Mouse (Mus musculus) MEL (cell line): Measurements from ENCODE around the gene Rspo1. TPM values are rescaled to one million over a fixed set of nuclear protein-coding genes. Genes with fewer than 3 reads are reported as not detected.

Source experiments
- DNase-seq: peaks from one replicate; pipeline ENCODE4 v3.0.0; 2011; ENCODE audit warnings: low read depth, low spot score
- H3K27ac ChIP-seq: 2 replicates; pipeline ENCODE4 v1.5.1; 2012; ENCODE audit warnings: low read depth, mild to moderate bottlenecking, control low read depth, low read length, moderate library complexity; ENCODE audit not compliant: control insufficient read depth
- H3K27me3 ChIP-seq, 2 experiments: fragments of 150-350 bp in 1 of 2; sonication (generic) in 1 of 2; 2 replicates each; pipeline ENCODE4 v1.6.1; 2012; ENCODE audit warnings: low read length in 2 of 2, mild to moderate bottlenecking in 2 of 2, improper control_type of control experiment in 1 of 2, moderate library complexity in 1 of 2; ENCODE audit not compliant: insufficient read depth in 2 of 2, control insufficient read depth in 1 of 2
- H3K36me3 ChIP-seq, 2 experiments: 2 replicates each; pipeline ENCODE4 v1.6.1; 2012 to 2014; ENCODE audit warnings: low read length in 2 of 2, improper control_type of control experiment in 1 of 2, inconsistent platforms in 1 of 2, mild to moderate bottlenecking in 1 of 2; ENCODE audit not compliant: insufficient read depth in 2 of 2, control insufficient read depth in 1 of 2
- H3K4me1 ChIP-seq, 2 experiments: fragments of 150-350 bp in 1 of 2; sonication (generic) in 1 of 2; 2 replicates each; pipeline ENCODE4 v1.6.1; 2012; ENCODE audit warnings: low read length in 2 of 2, improper control_type of control experiment in 1 of 2, mild to moderate bottlenecking in 1 of 2; ENCODE audit not compliant: insufficient read depth in 2 of 2, control insufficient read depth in 1 of 2
- H3K4me3 ChIP-seq, 2 experiments: fragments of 150-350 bp in 1 of 2; sonication (generic) in 1 of 2; 2 replicates each; pipeline ENCODE4 v1.5.1; 2012; ENCODE audit warnings: low read depth in 2 of 2, low read length in 2 of 2, mild to moderate bottlenecking in 2 of 2, moderate library complexity in 2 of 2, control low read depth in 1 of 2, improper control_type of control experiment in 1 of 2; ENCODE audit not compliant: control insufficient read depth in 1 of 2, insufficient read depth in 1 of 2
- H3K79me2 ChIP-seq: 2 replicates; pipeline ENCODE4 v1.6.1; 2012; ENCODE audit warnings: mild to moderate bottlenecking, low read length, moderate library complexity; ENCODE audit not compliant: control insufficient read depth, poor library complexity, insufficient read depth
- H3K9ac ChIP-seq: 2 replicates; pipeline ENCODE4 v1.6.1; 2012; ENCODE audit warnings: low read depth, mild to moderate bottlenecking, control low read depth, low read length, moderate library complexity; ENCODE audit not compliant: control insufficient read depth, poor library complexity, severe bottlenecking
- H3K9me3 ChIP-seq: fragments of 150-350 bp; sonication (generic); replicated peaks from 2 replicates; pipeline ENCODE4 v1.6.1; 2012; ENCODE audit warnings: mild to moderate bottlenecking, low read length, improper control_type of control experiment, moderate library complexity; ENCODE audit not compliant: insufficient read depth
- CHD1 ChIP-seq: IDR thresholded peaks from 2 replicates; pipeline ENCODE4 v1.6.1; 2012; ENCODE audit warnings: low read depth, mild to moderate bottlenecking, inconsistent platforms, low read length, improper control_type of control experiment
- CTCF ChIP-seq, 3 experiments: IDR thresholded peaks in 2 of 3; conservative IDR thresholded peaks in 1 of 3; 2 replicates each; pipeline ENCODE4 v1.5.1; 2011 to 2012; ENCODE audit warnings: low read length in 3 of 3, low read depth in 2 of 3, mild to moderate bottlenecking in 2 of 3, improper control_type of control experiment in 1 of 3, inconsistent platforms in 1 of 3, mixed read lengths in 1 of 3, moderate library complexity in 1 of 3; ENCODE audit not compliant: control insufficient read depth in 1 of 3, insufficient read depth in 1 of 3, poor library complexity in 1 of 3, severe bottlenecking in 1 of 3
- E2F4 ChIP-seq: IDR thresholded peaks from 2 replicates; pipeline ENCODE4 v1.6.1; 2011; ENCODE audit warnings: low read depth, low read length, improper control_type of control experiment, borderline replicate concordance
- ELF1 ChIP-seq: IDR thresholded peaks from 2 replicates; pipeline ENCODE4 v1.6.1; 2014; ENCODE audit warnings: low read depth, mild to moderate bottlenecking, inconsistent platforms, low read length, improper control_type of control experiment, moderate library complexity
- EP300 ChIP-seq, 2 experiments: IDR thresholded peaks; 2 replicates each; pipeline ENCODE4 v1.6.1; 2011; ENCODE audit warnings: improper control_type of control experiment in 2 of 2, low read length in 2 of 2, low read depth in 1 of 2, mild to moderate bottlenecking in 1 of 2
- ETS1 ChIP-seq: IDR thresholded peaks from 2 replicates; pipeline ENCODE4 v1.6.1; 2012; ENCODE audit warnings: low read depth, mild to moderate bottlenecking, inconsistent platforms, low read length, improper control_type of control experiment, moderate library complexity
- GATA1 ChIP-seq: IDR thresholded peaks from 2 replicates; pipeline ENCODE4 v1.6.1; 2011; ENCODE audit warnings: low read depth, low read length, improper control_type of control experiment
- JUND ChIP-seq: IDR thresholded peaks from 2 replicates; pipeline ENCODE4 v1.6.1; 2011; ENCODE audit warnings: low read depth, mild to moderate bottlenecking, improper control_type of control experiment, low read length
- MAZ ChIP-seq: IDR thresholded peaks from 2 replicates; pipeline ENCODE4 v1.6.1; 2012; ENCODE audit warnings: low read depth, mild to moderate bottlenecking, inconsistent platforms, low read length, improper control_type of control experiment
- MXI1 ChIP-seq: IDR thresholded peaks from 2 replicates; pipeline ENCODE4 v1.6.1; 2011; ENCODE audit warnings: mild to moderate bottlenecking, low read depth, low read length, improper control_type of control experiment
- RCOR1 ChIP-seq: IDR thresholded peaks from 2 replicates; pipeline ENCODE4 v1.6.1; 2012; ENCODE audit warnings: low read depth, mild to moderate bottlenecking, inconsistent platforms, low read length, improper control_type of control experiment
- SIN3A ChIP-seq: IDR thresholded peaks from 2 replicates; pipeline ENCODE4 v1.6.1; 2012; ENCODE audit warnings: low read length, improper control_type of control experiment, inconsistent platforms
- SMC3 ChIP-seq: IDR thresholded peaks from 2 replicates; pipeline ENCODE4 v1.6.1; 2011; ENCODE audit warnings: low read depth, low read length, improper control_type of control experiment
- UBTF ChIP-seq: IDR thresholded peaks from 2 replicates; pipeline ENCODE4 v1.6.1; 2012; ENCODE audit warnings: low read depth, mild to moderate bottlenecking, inconsistent platforms, low read length, improper control_type of control experiment, moderate library complexity, borderline replicate concordance; ENCODE audit not compliant: insufficient read depth
- USF1 ChIP-seq: IDR thresholded peaks from 2 replicates; pipeline ENCODE4 v1.6.1; 2014; ENCODE audit warnings: low read depth, mild to moderate bottlenecking, inconsistent platforms, low read length, improper control_type of control experiment, moderate library complexity
- USF2 ChIP-seq, 2 experiments: IDR thresholded peaks; 2 replicates each; pipeline ENCODE4 v1.6.1; 2011 to 2012; ENCODE audit warnings: improper control_type of control experiment in 2 of 2, low read length in 2 of 2, borderline replicate concordance in 1 of 2, inconsistent platforms in 1 of 2, low read depth in 1 of 2, mild to moderate bottlenecking in 1 of 2; ENCODE audit not compliant: insufficient read depth in 1 of 2
- ZC3H11A ChIP-seq: IDR thresholded peaks from 2 replicates; pipeline ENCODE4 v1.6.1; 2012; ENCODE audit warnings: low read depth, mild to moderate bottlenecking, inconsistent platforms, low read length, improper control_type of control experiment
- polyA plus RNA-seq, 2 experiments: library from polyadenylated mRNA; stranded (reverse) in 1 of 2; unstranded in 1 of 2; fragments of >175 nt in 1 of 2; fragments of >200 nt in 1 of 2; gene quantifications; 2 replicates each; pipeline versions ENCODE4 v1.2.1 to v1.2.4; 2012; ENCODE audit warnings: low replicate concordance in 2 of 2, low read depth in 1 of 2; ENCODE audit not compliant: insufficient read length in 2 of 2, insufficient read depth in 1 of 2, missing spikeins in 1 of 2
- total RNA-seq: library from RNA; depleted of rRNA; stranded (reverse); fragments of 300-350 nt; gene quantifications from 2 replicates; pipeline ENCODE4 v1.2.3, GENCODE M21; 2012

The Rspo1 gene
- total and polyA plus RNA-seq, 3 experiments, result not detected

DNA sequence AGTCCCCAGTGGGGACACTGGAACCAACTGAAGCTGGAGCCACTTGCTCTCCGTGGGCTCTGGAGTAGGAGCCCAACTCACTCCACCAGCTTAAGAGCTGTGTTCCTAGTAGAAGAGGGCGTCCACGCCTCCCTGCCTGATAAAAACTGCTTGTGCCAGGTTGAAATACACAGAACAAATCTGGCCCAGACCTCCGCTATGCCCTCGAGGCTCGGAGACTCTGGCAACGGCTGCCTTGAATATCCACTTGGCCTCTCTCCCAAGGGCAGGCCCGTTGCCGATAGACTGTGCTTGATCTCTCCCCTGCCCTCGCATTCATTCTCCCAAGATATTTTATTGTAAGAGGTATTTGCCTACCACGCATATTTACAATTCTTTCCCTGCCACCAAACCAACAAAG lies 31.2 kb downstream of the Rspo1 start:
- Histone ChIP-seq H3K79me2 (no peaks in the 10 kb centered on the region), H3K27ac (no peak overlapping the region), H3K36me3 (no peaks in the 10 kb centered on the region), H3K27me3 (peaks cover 5 to 7% of the 10 kb centered on the region in 2 experiments; a peak in 3 of 4 replicates), H3K4me3 (no peak overlapping the region), H3K4me1 (no peaks in the 10 kb centered on the region), H3K9me3 (no peaks in the 10 kb centered on the region), H3K9ac (no peak overlapping the region)
- TF ChIP-seq MXI1 (no peak), JUND (no peak), SIN3A (no peak), USF1 (no peak), MAZ (no peak)
- no peak for DNase-seq

DNA sequence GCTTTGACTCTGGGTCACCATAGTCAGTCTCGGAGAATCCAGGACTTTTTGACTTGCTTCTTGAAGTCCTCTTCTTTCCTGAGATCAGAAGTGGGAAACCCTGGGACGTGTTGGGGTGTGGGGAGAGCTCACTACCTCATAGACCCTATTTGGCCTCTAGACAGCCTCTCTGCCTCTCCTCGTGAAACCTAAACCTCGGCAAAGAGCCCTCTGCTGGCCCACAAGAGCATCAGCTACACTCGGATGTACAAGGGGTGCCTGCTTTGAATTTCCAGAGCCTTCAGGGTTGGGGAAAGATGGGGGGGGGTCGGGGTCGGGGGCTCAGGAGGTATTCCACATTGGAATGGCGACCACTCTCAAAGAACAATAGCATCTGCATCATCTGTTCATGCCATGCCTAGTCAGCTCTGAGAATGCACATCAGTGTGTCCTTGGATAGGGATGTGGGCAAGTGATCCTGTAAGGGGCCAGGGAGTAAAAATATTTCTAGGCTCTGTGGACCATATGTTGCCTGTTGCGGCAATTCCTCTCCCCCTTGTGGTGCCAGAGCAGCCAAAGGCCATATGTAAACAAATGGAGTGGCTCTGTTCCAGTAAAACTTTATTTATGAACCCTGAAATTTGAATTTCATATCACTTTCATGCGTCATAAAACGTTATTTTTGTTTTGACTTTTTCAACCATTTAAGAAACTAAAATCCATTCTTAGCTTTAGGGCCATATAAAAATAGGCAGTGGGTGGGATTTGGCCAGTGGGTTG lies 34.7 kb downstream of the Rspo1 start:
- TF ChIP-seq USF1, result no peak
- no peak for TF ChIP-seq CHD1
- no peak for TF ChIP-seq E2F4
- peak; percentile 35 for TF ChIP-seq SMC3
- TF ChIP-seq USF2 (IDR thresholded peaks at IDR 0.05; ENCODE audit: borderline replicate concordance in 1 of 2, insufficient read depth in 1 of 2, low read depth in 1 of 2, low read length in 2 of 2), result no peak
- no peak for TF ChIP-seq ELF1
- no peak for TF ChIP-seq GATA1
- peak in 2 of 3 experiments; percentile 39 to 49; a peak in 4 of 6 replicates for TF ChIP-seq CTCF (IDR thresholded peaks at IDR 0.05 in 2 of 3, conservative IDR thresholded peaks at IDR 0.05 in 1 of 3; ENCODE audit: control insufficient read depth in 1 of 3, insufficient read depth in 1 of 3, low read depth in 2 of 3, low read length in 3 of 3, poor library complexity in 1 of 3, severe bottlenecking in 1 of 3)
- no peak for TF ChIP-seq ETS1
- TF ChIP-seq ZC3H11A, result no peak
- no peak for TF ChIP-seq RCOR1
- TF ChIP-seq EP300 (IDR thresholded peaks at IDR 0.05; ENCODE audit: low read depth in 1 of 2, low read length in 2 of 2), result no peak
- no peak for TF ChIP-seq UBTF
- no peak overlapping the region for H3K9ac ChIP-seq
- no peak overlapping the region for H3K27ac ChIP-seq
- H3K79me2 ChIP-seq, result no peaks in the 10 kb centered on the region
- H3K4me1 ChIP-seq, result no peaks in the 10 kb centered on the region
- H3K27me3 ChIP-seq, result peaks cover 2 to 14% of the 10 kb centered on the region in 2 experiments; a peak in 2 of 4 replicates
- no peaks in the 10 kb centered on the region for H3K9me3 ChIP-seq
- no peaks in the 10 kb centered on the region for H3K36me3 ChIP-seq
- DNase-seq, result no peak
- no peak overlapping the region for H3K4me3 ChIP-seq
